Mouse (Mus musculus): ENCODE results near the gene Zbtb20.

DNA sequence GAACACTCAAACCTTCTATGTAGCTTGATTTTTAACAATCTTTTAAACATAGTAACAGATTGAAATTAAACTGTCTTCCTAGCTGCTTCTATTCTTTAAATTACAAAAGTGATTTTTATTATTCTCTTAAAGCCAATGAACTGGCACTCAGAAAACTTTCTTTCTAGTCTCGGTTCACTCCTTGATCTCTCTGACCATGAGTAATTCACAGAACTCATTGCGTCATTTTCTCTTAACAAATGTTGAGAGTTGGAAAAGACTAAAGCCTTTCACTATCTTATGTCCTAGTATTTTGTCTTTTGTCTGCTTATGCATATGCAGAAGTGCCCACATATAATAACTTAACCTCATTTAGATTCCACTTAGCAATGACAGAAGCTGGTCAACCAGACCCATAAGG is 525.3 kb downstream of the Zbtb20 start:
- TF ChIP-seq GATA1 (IDR thresholded peaks at IDR 0.05; ENCODE audit: low read length) (no peak), TAL1 (IDR thresholded peaks at IDR 0.05; ENCODE audit: low read length) (no peak)

Measured in erythroblast, embryonic 14.5 days (primary cell).